Mouse (Mus musculus) heart, embryonic 16.5 days (tissue): ENCODE data around the gene Hsh2d. TPM values are rescaled to one million over a fixed set of nuclear protein-coding genes. Genes with fewer than 3 reads are reported as not detected.

Experiments used
- ATAC-seq: fragments of 200-750 bp; cut with Nextera tagmentation; replicated peaks from 2 replicates; pipeline ENCODE4 v1.8.0; 2017; ENCODE audit warnings: moderate number of reproducible peaks; ENCODE audit not compliant: insufficient read depth, low FRiP score; ENCODE audit errors: extremely low read depth
- H3K27ac ChIP-seq: fragments of 300-500 bp; sonication (generic); 2 replicates; pipeline ENCODE4 v1.5.1; 2014; ENCODE audit warnings: mild to moderate bottlenecking, low read length, control low read depth, moderate library complexity
- H3K27me3 ChIP-seq: fragments of 300-500 bp; sonication (generic); 2 replicates; pipeline ENCODE4 v1.6.1; 2014; ENCODE audit warnings: low read length, mixed read lengths; ENCODE audit not compliant: control insufficient read depth, insufficient read depth
- H3K36me3 ChIP-seq: fragments of 300-500 bp; sonication (generic); 2 replicates; pipeline ENCODE4 v1.6.1; 2014; ENCODE audit not compliant: control insufficient read depth, insufficient read depth
- H3K4me1 ChIP-seq: fragments of 300-500 bp; sonication (generic); 2 replicates; pipeline ENCODE4 v1.6.1; 2014; ENCODE audit warnings: low read length, mixed read lengths; ENCODE audit not compliant: control insufficient read depth, insufficient read depth
- H3K4me2 ChIP-seq: fragments of 300-500 bp; sonication (generic); 2 replicates; pipeline ENCODE4 v1.6.1; 2014; ENCODE audit warnings: low read depth, mild to moderate bottlenecking, control low read depth, low read length
- H3K4me3 ChIP-seq: fragments of 300-500 bp; sonication (generic); 2 replicates; pipeline ENCODE4 v1.5.1; 2014; ENCODE audit warnings: mild to moderate bottlenecking, control low read depth, low read length
- H3K9ac ChIP-seq: fragments of 300-500 bp; sonication (generic); 2 replicates; pipeline ENCODE4 v1.6.1; 2014; ENCODE audit warnings: low read length, control low read depth
- H3K9me3 ChIP-seq: fragments of 300-500 bp; sonication (generic); replicated peaks from 2 replicates; pipeline ENCODE4 v1.6.1; 2016; ENCODE audit warnings: low read length; ENCODE audit not compliant: control insufficient read depth
- WGBS: fragments of 180-500 bp; shearing (Covaris S2); extraction: QIAGEN DNeasy Blood & Tissue Kit; methylation state at CpG from one replicate; pipeline ENCODE4 v1.1.7; 2014; 5-methylcytosine and 5-hydroxymethylcytosine counted together
- polyA plus RNA-seq: library from polyadenylated mRNA; unstranded; fragments of >200 nt; fragmentation: Nextera tagmentation; extraction: Ambion mirVana; gene quantifications from 2 replicates; pipeline ENCODE4 v1.2.1, GENCODE M21; 2015

The Hsh2d gene
- 0.55 and 1.1 TPM in 2 replicates for polyA plus RNA-seq

DNA sequence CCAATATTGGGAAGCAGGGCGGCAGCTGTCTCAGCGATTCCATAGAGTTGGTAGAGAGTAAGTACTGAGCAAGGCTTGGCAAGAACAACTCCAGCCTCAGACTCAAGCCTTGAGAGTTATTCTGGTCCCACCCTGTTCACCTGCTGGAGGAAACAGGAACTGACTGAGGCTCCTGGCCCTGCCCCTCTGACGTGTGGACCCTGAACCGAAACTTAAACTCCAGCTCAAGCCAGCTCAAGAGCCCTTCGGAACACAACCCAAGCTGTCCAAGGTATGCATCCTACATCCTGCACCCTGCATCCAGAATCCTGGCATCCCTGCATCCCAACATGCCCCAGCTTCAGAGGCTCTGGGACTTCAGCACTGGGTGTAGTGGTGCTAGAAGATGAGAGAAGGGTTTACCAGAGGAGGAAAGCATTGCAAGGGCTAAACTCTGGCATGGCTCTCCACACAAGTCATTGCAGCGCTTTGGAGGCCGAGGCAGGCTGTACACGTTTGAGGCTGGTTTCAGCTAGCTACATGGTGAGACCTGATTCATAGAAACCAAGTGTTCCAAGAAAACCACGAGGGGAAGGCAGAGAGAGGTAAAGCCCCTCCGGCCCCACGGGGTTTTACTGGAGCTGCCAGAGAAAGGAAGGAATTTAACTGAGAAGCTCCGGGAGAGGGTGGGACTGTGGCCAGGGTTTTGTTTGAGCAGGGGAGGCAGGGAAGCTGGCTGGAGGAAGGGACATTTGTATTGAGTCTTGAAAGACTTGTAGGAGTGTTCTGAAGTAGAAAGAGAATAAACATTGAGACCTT lies at the start of gene Hsh2d:
Gene Hsh2d (plus strand): TSS at position 222 of the 798 bp plus-strand sequence.
- peak within 1 kb of the TSS; percentile 31 for H3K4me3 ChIP-seq
- WGBS: 56% methylated on average over 12 of the region's 12 CpGs

DNA sequence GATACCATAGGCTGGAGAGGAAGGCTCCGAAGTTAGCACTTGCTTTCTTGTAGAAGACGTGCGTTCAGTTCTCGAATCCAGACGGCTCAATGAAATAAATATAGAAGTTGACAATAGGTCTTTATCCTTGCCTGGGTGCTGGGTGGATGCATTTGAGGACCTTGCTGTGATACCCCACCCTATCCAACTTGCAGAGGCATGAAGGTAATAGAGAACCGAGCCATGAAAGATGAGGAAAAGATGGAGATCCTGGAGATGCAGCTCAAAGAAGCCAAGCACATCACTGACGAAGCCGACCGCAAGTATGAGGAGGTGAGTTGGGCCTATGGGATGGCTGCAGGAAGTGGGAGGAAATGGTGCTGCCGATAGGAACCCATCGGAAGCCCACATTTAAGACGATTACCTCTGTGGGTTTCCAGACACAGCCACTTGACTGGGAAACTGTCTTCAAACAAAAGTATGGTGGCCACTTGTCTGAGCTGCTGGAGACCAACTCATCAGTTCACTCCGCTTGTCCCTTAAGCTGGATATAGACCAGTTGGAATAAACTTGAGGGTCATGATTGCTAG lies 46.1 kb upstream of the Hsh2d start:
- Histone ChIP-seq H3K9ac (no peak overlapping the region), H3K27me3 (no peaks in the 10 kb centered on the region), H3K9me3 (no peaks in the 10 kb centered on the region), H3K4me3 (no peak overlapping the region), H3K27ac (no peak overlapping the region), H3K36me3 (peaks cover 86% of the 10 kb centered on the region), H3K4me2 (no peak overlapping the region), H3K4me1 (peaks cover 23% of the 10 kb centered on the region)
- ATAC-seq: no peak
- 83% methylated on average over 13 of the region's 13 CpGs for WGBS

More for the DNA sequence above, at the start of gene Hsh2d:
- H3K9ac ChIP-seq: peak within 1 kb of the TSS; percentile 19
- H3K4me2 ChIP-seq: no peak within 1 kb of the TSS
- no peaks in the 10 kb centered on the region for H3K4me1 ChIP-seq
- H3K27me3 ChIP-seq: no peaks in the 10 kb centered on the region
- ATAC-seq: no peak
- H3K27ac ChIP-seq: no peak within 1 kb of the TSS
- H3K36me3 ChIP-seq: no peaks in the 10 kb centered on the region
- no peaks in the 10 kb centered on the region for H3K9me3 ChIP-seq

DNA sequence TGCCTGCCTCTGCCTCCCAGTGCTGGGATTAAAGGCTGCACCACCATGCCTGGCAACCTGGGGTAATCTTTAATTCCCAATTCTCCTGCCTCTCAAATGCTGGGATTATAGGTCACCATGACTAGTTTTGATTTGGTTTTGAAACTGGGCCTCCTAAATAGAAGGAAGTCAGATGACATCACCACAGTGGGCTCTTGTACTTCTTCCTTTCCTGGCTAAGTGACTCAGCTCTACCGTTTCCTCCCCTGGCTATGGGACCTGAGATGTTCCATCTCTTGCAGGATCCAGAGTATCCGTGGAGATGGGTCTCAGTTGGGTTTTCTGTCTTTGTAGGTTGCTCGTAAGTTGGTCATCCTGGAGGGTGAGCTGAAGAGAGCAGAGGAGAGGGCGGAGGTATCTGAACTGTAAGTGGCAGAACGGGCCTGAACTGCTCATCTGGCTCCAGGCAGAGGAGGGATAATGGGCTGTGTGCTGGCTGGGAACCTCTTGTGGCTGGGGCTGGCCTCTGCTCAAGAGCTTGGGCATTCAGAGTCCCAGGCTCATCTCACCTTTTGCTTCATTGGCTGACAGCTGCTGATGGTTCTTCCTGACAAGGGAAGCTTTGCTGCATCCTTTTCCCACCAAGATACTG lies 45.0 kb upstream of the Hsh2d start:
- Histone ChIP-seq H3K27ac (0 out of 2 replicates have a peak overlapping the region, but pooled peaks have one; percentile 12), H3K4me1 (peaks cover 18% of the 10 kb centered on the region), H3K9me3 (no peaks in the 10 kb centered on the region), H3K9ac (no peak overlapping the region), H3K4me3 (no peak overlapping the region), H3K4me2 (no peak overlapping the region), H3K36me3 (peaks cover 83% of the 10 kb centered on the region), H3K27me3 (no peaks in the 10 kb centered on the region)
- no peak for ATAC-seq
- 72% methylated on average over 5 of the region's 5 CpGs for WGBS

DNA sequence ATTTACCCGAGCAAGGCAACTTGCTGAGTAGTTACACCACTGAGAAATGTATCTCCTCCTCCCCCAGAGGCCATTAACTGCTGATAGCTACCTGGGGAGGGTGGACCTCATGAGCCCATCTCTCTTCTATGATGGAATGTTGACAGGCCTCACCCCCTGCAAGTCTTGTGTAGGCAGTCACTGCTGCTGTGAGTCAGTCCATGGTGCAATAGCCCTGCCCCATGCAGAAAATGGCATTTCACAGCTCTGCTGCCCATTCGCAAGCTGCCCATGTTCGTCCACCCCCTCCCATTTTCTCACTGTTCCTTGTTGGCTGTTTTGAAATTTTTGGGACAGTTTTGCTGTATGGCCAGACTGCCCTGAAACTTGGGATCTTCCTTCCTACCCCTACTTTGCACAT lies 43.9 kb upstream of the Hsh2d start:
- no peak overlapping the region for H3K9ac ChIP-seq
- no peaks in the 10 kb centered on the region for H3K27me3 ChIP-seq
- H3K36me3 ChIP-seq: peaks cover 88% of the 10 kb centered on the region
- H3K9me3 ChIP-seq: no peaks in the 10 kb centered on the region
- no peak overlapping the region for H3K4me3 ChIP-seq
- no peak overlapping the region for H3K4me2 ChIP-seq
- ATAC-seq: no peak
- 73% methylated on average over 3 of the region's 3 CpGs for WGBS
- H3K27ac ChIP-seq: no peak overlapping the region
- H3K4me1 ChIP-seq: peaks cover 18% of the 10 kb centered on the region

DNA sequence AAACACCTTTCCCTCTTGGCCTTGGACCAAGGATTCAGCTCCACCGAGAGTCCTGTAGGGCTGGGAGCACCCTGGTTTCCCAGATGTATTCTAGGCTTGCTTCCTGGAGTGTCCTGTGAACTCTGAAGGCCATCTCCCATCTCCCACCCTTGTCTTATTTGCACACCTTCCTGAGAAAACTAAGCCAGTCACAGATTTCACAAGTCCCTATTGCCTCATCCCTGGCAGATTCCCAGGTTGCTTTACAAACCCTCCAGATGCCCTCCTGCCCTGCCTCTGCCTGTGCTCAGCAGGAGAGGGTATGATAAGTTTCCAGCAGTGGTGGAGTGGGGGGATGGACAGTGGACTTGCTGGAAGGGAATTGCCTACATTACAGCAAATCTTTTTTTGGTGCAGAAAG lies 43.4 kb upstream of the Hsh2d start:
- Histone ChIP-seq H3K27ac (no peak overlapping the region), H3K27me3 (no peaks in the 10 kb centered on the region), H3K36me3 (peaks cover 89% of the 10 kb centered on the region), H3K4me2 (no peak overlapping the region), H3K9ac (no peak overlapping the region), H3K9me3 (no peaks in the 10 kb centered on the region), H3K4me1 (peaks cover 18% of the 10 kb centered on the region), H3K4me3 (no peak overlapping the region)
- 53% methylated on average over 1 of the region's 1 CpGs for WGBS
- no peak for ATAC-seq

DNA sequence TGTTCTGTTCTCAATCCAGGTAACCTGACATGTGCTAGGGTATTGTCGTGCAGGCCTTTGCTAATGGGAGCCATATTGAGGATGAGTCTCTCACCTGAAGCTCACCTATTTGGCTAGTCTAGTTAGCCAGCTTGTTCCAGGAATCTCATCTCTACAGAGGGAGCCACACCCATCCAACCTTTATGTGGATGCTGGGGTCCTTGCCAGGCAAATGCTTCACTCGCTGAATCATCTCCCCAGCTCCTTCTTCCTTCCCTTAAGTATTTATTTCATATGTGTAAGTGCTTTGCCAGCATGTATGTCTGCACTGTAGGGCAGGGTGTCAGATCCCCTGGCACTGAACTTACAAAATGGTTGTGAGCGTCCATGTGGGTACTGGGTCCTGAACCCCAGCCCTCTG lies 42.9 kb upstream of the Hsh2d start:
- Histone ChIP-seq H3K9ac (no peak overlapping the region), H3K9me3 (no peaks in the 10 kb centered on the region), H3K4me2 (no peak overlapping the region), H3K4me1 (peaks cover 18% of the 10 kb centered on the region), H3K4me3 (no peak overlapping the region), H3K27me3 (no peaks in the 10 kb centered on the region), H3K36me3 (peaks cover 90% of the 10 kb centered on the region), H3K27ac (peak overlapping the region; percentile 29)
- no peak for ATAC-seq
- 80% methylated on average over 3 of the region's 3 CpGs for WGBS

DNA sequence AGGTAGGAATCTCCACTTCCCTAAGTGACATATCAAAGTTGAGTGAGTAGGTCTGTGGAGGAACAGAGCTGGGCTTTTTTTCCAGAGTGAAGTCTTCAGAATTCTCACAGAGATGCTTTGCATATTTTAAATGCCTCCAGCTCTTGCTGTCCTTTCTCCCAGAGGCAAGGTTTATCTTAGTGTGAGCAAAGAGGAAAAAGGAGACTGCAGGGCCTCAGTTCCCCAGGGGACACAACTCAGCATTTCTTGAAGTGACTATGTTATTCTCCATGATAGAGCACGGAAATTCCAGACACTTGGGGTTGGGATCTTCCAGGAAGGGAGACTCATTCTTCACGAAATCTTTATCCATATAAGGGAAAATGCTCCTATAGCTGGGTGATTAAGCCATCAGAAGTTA lies 42.2 kb upstream of the Hsh2d start:
- ATAC-seq: no peak; the same call in 1 of the 2 replicates
- peaks cover 18% of the 10 kb centered on the region for H3K4me1 ChIP-seq
- H3K36me3 ChIP-seq: peaks cover 90% of the 10 kb centered on the region
- no peaks in the 10 kb centered on the region for H3K9me3 ChIP-seq
- no peaks in the 10 kb centered on the region for H3K27me3 ChIP-seq
- no peak overlapping the region for H3K4me2 ChIP-seq
- peak overlapping the region; percentile 29; the same call in 1 of the 2 replicates for H3K27ac ChIP-seq
- H3K4me3 ChIP-seq: no peak overlapping the region
- WGBS: 29% methylated on average over 2 of the region's 2 CpGs
- H3K9ac ChIP-seq: no peak overlapping the region

DNA sequence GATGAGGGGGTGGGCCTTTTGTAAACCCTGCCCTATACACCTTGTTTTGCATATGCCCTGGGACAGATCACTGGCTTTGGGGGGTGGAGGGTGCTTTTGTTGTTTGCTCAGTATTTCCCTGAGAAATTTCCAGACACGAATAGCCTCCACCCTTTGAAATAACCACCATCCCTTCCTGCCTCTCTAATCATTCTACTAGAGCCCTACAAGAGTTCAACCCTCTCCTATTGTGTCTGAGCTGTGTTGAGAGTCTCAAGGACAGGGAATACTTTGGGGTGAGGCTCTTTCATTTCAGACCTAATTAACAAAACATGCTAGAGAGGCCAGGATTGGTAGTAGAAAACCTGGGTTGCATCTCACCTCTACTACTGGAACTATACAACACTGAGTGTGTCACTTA lies 40.4 kb upstream of the Hsh2d start:
- ATAC-seq: no peak
- no peaks in the 10 kb centered on the region for H3K9me3 ChIP-seq
- H3K4me1 ChIP-seq: peaks cover 18% of the 10 kb centered on the region
- no peak overlapping the region for H3K4me2 ChIP-seq
- no peak overlapping the region for H3K4me3 ChIP-seq
- WGBS: 64% methylated on average over 1 of the region's 1 CpGs
- no peaks in the 10 kb centered on the region for H3K27me3 ChIP-seq
- H3K27ac ChIP-seq: no peak overlapping the region
- no peak overlapping the region for H3K9ac ChIP-seq
- peaks cover 83% of the 10 kb centered on the region for H3K36me3 ChIP-seq
